Comparison of ENCODE assay signal across 11 mouse cellular contexts in the genomic region with DNA sequence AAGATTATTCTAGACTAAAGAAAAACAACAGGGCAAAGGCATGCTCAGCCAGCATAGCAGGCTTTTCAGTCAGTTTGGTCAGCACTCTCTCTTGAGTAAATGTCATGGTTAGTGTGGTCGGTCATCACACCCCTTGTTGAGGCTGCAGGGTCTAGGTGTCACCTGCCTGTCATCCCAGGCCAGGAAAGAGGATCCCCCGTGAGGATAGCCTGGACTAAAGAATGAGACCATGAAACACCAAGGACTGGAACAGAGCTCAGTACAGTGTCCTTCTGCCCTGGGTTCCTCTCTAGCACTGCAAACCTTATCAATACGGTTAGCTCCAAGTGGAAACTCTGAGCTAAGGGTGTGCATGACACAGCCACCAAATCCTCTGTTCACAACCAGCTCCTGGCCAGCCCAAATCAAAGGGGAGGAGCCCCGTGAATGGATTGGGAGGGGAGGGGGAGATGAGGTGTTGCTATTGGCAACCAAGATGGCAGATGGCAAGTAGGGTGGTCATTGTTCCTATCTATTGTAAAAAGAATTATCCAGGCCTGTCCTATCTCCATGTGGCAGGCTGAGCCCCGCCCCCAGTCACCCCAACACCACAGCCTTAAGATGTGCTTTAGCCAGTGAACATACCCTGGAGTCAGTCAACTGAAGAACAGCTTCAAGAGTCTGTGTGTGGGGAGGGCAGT.
A peak's percentile ranks its signal among the peaks of the same experiment; 100 is the strongest.
DNase-seq lines count a peak whose midpoint lies in the region; ATAC-seq and TF ChIP-seq lines count a peak whose summit lies in the region.
"Had no signal": no experiment of that assay in that cellular context is flagged by ENCODE, and none has a peak within 500 bp of the region (broad histone marks: within the 10 kb centered on the region; RNA-seq: fewer than 3 reads in every experiment).

No protein-coding gene starts in this region.

- no peaks in the 10 kb centered on the region for H3K27me3 ChIP-seq in neural tube, embryonic 15.5 days (replicated peaks)
- H3K27me3 ChIP-seq in limb, embryonic 10.5 days (ENCODE audit: low read depth, poor library complexity, severe bottlenecking): peaks cover 3% of the 10 kb centered on the region; the same call in 1 of the 2 replicates

- intact Hi-C loops in heart, postnatal 36 days (cut with DNase I): no loop called here
- intact Hi-C loops in left cerebral cortex, postnatal 25 days (cut with DNase I): no loop called here

- H3K4me3 ChIP-seq in neural tube, embryonic 15.5 days (replicated peaks): no peak overlapping the region
- H3K4me3 ChIP-seq in limb, embryonic 10.5 days: no peak overlapping the region
- H3K4me3 ChIP-seq in layer of hippocampus, adult 2 months: no peak overlapping the region

- peak; percentile 88 for DNase-seq in heart, adult 11 months
- DNase-seq in heart, postnatal 36 days: no peak
- peak; percentile 49 for DNase-seq in neural tube, embryonic 10.5 days (ENCODE audit: extremely low spot score, low spot score)
- DNase-seq in limb, embryonic 10.5 days (ENCODE audit: low spot score): no peak
- DNase-seq in left cerebral cortex, postnatal 25 days (ENCODE audit: low spot score in 2 of 2): no peak
- DNase-seq in yolk sac, embryonic 10.5 days (ENCODE audit: low spot score): no peak
- no peak for DNase-seq in layer of hippocampus, adult 2 months (ENCODE audit: low spot score in 2 of 2)
- DNase-seq: kidney, postnatal 25 days; liver, postnatal 0 days; right cerebral cortex, postnatal 4 days had no signal

- no peak overlapping the region for H3K9ac ChIP-seq in neural tube, embryonic 15.5 days (replicated peaks)
- H3K9ac ChIP-seq: liver, postnatal 0 days had no signal

- no peak for TF ChIP-seq CTCF in layer of hippocampus, adult 2 months (conservative IDR thresholded peaks at IDR 0.05)

- H3K27ac ChIP-seq in neural tube, embryonic 15.5 days (replicated peaks): no peak overlapping the region
- H3K27ac ChIP-seq in limb, embryonic 10.5 days: 0 out of 2 replicates have a peak overlapping the region, but pooled peaks have one; percentile 5
- H3K27ac ChIP-seq in layer of hippocampus, adult 2 months: no peak overlapping the region

- no peak for ATAC-seq in neural tube, embryonic 15.5 days (ENCODE audit: low FRiP score)
- ATAC-seq: liver, postnatal 0 days had no signal

- 45% methylated on average over 5 of the region's 5 CpGs for WGBS in neural tube, embryonic 15.5 days
- 63% methylated on average over 5 of the region's 5 CpGs for WGBS in limb, embryonic 10.5 days

- no peaks in the 10 kb centered on the region for H3K36me3 ChIP-seq in neural tube, embryonic 15.5 days
- H3K36me3 ChIP-seq in limb, embryonic 10.5 days: no peaks in the 10 kb centered on the region

- peaks cover 35% of the 10 kb centered on the region for H3K4me1 ChIP-seq in neural tube, embryonic 15.5 days
- H3K4me1 ChIP-seq in limb, embryonic 10.5 days: peaks cover 48% of the 10 kb centered on the region

- no peak overlapping the region for H3K4me2 ChIP-seq in neural tube, embryonic 15.5 days

- H3K9me3 ChIP-seq in neural tube, embryonic 15.5 days (replicated peaks): 0 out of 2 replicates have a peak, but pooled peaks cover 5% of the 10 kb centered on the region
- peaks cover 4% of the 10 kb centered on the region for H3K9me3 ChIP-seq in limb, embryonic 10.5 days (replicated peaks)

Comparison
In these comparisons a context has a peak if more than half of its experiments do, and no peak if none do; other contexts are left out.
1. DNase-seq: peak in heart, adult 11 months (single experiment) and neural tube, embryonic 10.5 days (single experiment); none in heart, postnatal 36 days (0 of 2), limb, embryonic 10.5 days (single experiment), left cerebral cortex, postnatal 25 days (0 of 2), yolk sac, embryonic 10.5 days (single experiment) and layer of hippocampus, adult 2 months (0 of 2).